Mouse (Mus musculus) hematopoietic stem cell, adult 5-6 weeks (primary cell): ENCODE data around the gene Lsm4. TPM values are rescaled to one million over a fixed set of nuclear protein-coding genes. Genes with fewer than 3 reads are reported as not detected.

Experiments
- ATAC-seq, 2 experiments: fragments of 125-278 bp in 1 of 2; replicated peaks in 1 of 2; 2 replicates each; pipeline ENCODE4 v1.8.0; 2016 to 2017; ENCODE audit warnings: inconsistent platforms in 2 of 2, mild to moderate bottlenecking in 2 of 2, moderate number of reproducible peaks in 2 of 2, low read depth in 1 of 2, moderate TSS enrichment in 1 of 2; ENCODE audit not compliant: low FRiP score in 2 of 2, poor library complexity in 2 of 2, severe bottlenecking in 2 of 2, insufficient read depth in 1 of 2, low TSS enrichment in 1 of 2
- total RNA-seq: library from RNA; stranded (forward); fragments of 172-1452, 232-1000 nt; gene quantifications from 2 replicates; pipeline ENCODE4 v1.2.3, GENCODE M21; 2017

The Lsm4 gene
- total RNA-seq, 1 experiment from 2014 or later = 156 TPM

DNA sequence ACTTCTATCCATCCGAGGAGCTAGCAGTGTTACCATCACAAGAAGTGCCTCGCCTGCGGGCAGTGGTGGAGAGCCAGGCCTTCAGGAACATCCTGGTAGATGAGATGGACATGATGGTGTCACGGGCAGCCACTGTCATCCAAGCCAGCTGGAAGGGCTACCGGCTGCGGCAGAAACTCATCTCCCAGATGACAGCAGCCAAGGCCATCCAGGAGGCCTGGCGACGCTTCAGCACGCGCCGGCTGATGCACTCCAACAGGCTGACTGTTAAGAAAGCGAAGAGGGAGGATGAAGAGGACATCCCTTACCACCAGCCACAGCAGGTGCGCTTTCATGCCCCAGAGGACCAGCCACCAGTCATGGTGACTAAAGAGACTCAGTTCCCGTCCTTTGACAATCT, 35.2 kb downstream of the Lsm4 start:
- ATAC-seq = no peak

DNA sequence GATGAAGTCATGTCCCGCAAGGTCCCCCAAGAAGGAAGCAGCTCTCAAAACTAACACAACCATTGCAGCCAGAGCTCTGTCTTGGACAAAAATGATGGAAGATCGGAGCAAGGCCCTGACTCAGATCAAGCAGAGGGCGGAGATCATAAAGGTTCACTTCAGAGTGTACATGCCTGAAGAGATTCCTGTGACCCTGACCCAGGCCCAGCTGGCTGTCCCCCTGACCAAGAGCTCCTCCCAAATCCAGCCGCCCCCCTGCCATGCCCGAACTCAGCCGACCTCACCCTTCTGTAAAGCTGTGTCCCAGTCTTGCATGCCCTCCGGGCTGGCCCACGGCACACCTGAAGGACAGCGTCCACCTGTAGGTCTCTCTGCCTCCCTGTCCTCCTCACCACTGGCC, 36.7 kb downstream of the Lsm4 start:
- ATAC-seq = no peak

DNA sequence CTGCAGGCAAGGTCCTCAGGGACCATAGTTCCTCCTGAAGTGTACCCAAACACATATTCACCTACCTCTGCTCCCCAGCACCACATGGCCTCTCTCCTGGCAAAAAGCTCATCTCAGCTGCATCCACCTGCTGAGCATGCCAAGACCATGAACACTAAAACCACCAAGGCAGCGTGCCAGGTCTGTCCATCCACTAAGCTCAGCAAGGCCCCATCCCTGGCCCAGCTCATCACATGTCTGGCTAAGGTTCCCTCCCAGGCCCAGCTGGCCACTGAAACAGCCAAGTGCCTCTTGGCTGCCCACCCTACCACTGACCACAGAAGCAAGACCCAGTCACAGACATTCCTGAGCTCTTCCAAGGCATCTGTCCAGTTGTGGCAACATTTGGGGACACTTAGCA, 37.2 kb downstream of the Lsm4 start:
- ATAC-seq = no peak

DNA sequence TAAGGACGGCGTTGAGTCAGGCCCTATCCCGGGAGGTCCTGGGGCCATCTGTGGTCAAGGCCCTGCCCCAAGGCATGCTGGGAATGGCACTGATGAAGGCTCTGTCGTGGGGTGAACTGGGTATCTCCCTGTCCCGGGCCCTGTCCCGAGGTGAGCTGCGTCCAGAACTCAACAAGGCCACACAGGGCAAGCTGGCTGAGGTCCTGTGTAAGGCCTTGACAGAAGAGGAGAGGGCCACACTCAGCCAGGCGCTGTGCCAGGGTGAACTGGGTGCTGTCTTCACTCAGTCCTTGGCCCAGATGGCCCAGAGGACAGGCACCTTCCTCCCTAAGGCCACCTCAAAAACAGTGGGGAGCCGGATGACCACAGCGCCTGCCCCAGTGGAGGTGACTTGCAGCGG, 38.0 kb downstream of the Lsm4 start:
- ATAC-seq = no peak; a peak in 1 of 4 replicates

DNA sequence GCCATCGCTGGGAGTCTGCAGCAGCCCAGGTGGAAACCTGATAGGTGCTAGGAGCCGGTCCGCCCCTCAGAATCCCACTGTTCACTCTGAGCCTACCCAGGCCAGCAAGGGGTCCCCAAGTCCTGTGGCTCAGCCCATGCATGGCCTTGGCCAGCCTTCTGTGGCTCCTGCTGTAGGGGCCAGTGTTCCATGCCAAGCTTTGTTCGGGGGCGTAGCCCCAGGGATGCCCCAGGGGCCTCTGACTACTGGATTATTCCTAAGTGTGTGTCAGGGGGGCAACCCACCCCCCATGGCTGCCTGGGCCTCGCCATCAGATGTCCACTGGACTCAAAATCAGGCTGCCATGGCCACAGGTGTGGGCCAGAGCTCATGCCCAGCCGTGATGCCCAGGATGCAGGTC, 40.9 kb downstream of the Lsm4 start:
- no peak for ATAC-seq

DNA sequence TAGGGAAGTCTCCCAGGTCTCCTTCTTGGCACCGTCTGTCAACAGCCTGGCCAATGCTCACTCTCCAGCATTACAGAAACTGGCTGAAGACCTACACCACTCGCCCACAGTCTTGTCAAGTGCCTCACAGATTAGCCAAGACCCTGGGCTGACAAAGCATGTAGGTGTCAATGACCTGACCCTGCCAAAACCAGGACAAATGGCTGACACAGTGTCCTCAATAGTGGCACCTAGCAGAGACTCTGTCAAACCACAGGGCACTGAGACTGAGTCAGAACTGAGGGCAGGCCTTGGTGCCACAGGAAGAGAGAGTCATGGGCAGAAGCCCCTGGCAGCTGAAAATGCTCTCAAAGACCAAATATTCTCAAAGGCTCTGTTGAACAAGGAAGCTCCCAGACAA, 42.0 kb downstream of the Lsm4 start:
- ATAC-seq = no peak

DNA sequence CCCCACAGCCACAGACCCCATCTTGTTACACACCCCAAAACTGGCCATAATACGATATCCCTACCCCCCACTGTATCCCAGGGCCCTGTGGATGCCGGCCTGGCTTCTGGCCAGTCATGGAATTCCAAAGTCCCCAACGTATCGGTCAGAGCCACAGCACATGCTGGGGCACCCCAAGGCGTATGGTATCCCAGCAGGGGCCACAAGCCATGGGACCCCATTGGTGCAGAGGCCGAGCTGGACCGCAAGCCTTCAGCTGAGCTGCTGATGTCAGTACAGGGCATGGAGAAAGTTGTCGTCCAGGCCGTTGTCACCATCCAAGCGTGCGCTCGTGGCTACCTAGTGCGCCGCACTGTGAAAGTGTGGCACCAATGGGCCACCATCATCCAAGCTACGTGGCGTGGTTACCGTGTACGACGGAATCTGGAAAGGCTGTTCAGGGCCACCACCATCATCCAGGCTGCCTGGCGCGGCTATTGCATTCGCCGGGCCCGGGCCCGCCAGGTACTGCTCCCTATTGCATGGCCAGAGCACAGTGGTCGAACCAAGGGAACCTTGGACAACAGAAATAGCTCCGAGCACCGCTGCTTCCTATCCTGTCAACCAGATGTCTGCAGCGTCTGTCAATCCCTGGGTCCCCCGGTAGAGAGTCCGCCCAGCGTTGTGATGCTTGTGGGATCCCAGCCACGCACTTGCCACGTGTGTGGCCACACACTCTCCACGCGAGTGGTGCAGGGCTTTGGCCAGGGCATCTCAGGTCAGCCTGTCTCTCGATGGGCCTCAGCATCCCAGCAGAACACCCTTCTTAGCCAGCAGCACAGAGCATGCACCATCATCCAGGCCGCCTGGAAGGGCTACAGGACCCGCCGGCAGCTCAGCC, 43.7 kb downstream of the Lsm4 start:
- no peak for ATAC-seq

DNA sequence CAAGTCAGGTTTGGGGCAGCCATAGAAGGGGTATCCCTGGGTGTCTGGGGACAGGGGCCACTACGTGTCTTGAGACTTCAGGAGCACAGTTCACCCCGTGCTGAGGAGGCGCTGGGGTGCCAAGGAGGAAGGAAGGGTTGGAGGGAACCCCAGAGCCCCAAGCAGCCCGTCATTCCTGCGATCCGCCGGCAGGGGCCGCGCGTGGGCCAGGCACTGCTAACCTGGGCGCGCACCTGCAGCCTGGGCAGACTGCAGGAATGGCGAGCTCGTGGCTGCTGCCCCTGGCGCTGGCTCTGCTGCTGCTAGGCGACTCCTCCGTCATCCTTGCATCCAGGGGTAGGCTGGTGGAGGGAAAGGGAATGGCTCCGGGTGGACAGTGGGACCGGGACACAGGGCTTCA, 45.2 kb downstream of the Lsm4 start, which contains the start of gene Gm3336:
Gene Gm3336, plus strand, starts transcription at position 247 of the 400 bp plus-strand sequence.
- ATAC-seq = peak; percentile 76 to 82

DNA sequence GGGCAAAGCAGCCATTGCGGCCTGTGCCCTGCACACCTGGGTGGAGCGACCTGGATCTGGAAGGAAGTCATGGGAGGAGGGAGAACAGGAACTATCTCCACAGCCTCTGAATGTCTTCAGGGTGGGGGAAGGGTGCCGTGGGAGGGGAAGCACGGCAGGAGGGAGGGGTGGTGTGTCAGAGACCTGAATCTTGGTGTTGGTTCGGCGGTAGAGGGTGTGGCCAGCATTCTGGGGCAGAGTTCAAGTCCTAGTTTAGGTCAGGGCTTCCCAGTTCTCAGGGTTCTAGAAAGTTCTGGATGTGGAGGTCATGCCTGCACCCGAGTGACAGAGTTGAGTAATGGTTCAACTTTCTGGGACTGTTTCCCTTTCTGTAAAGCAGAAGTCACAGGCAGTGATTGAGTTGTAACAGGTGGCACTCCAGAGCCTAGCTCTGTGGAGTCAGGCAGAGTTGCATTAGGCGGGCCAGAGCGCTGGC, 46.8 kb downstream of the Lsm4 start:
- ATAC-seq = no peak

DNA sequence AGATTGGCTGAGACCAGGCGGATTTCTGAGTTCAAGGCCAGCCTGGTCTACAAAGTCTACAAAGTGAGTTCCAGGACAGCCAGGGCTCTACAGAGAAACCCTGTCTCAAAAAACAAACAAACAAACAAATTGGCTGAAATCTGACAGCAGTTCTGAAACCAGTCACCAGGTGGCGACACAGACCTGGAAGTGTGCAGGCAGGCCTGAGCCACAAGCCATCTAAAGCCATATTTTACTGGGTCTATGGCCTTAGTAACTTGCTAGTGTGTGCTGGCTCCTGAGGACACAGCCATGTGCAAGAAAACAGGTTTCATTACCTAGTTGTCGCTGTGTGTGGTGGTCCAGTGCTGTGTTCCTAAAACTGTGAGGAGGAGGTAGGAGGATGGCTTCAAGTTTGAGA, 47.7 kb downstream of the Lsm4 start:
- peak in 1 of 2 experiments; percentile 64; a peak in 1 of 4 replicates for ATAC-seq

DNA sequence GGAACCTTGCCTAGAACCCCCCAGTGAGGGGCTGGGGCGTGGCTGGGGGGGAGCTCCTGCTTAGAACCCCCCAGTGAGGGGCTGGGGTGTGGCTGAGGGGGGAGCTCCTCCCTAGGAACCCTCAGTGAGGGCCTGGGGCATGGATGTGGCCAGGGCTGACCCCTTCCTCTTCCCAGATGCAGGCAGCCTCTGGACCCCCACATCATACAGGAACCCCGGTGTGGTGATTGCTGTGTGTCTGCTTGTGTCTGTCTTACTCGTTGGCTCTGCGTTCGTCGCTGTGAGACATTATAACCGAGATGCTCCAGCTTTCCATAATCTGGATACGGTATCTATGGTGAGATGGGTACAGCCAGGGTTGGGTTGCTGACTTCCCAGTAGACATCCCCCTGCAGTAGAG, 48.6 kb downstream of the Lsm4 start:
- no peak for ATAC-seq

DNA sequence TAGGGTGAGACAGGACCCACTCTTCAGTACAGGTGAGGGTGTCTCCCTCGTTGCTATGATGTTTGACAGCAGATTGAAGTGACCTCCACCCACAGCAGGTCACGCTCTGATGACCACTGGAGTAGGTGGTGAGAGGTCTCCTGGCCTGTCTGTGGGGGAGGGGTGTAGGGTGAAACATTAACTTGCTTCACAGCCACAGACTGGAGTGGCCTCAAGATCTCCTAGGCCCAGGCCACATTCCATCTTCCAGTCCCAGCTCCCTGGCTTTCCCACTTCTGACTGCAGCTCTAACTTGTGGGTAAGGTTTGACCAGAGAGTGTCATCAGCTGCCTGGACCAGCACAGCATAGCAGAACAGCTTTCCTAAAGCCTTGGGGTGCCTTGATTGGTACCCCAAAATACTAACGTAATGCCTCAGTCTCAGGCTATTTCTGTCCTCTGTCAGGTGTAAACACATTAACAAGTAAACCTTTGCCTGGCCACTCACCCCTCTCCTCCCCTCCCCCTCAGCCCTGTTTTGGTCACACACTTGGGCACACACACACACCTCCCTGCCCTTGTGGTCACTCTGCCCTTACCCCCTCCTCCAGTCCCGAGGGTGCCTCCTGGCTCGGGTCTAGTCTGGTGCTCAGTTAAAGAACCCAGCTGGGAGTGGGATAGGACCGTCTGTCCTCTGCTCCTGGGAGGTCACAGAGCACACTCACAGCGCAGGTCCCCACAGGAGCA, 50.6 kb downstream of the Lsm4 start, which contains the start of gene Pde4c:
Gene Pde4c, plus strand, starts transcription at position 235 of the 725 bp plus-strand sequence.
- no peak for ATAC-seq

DNA sequence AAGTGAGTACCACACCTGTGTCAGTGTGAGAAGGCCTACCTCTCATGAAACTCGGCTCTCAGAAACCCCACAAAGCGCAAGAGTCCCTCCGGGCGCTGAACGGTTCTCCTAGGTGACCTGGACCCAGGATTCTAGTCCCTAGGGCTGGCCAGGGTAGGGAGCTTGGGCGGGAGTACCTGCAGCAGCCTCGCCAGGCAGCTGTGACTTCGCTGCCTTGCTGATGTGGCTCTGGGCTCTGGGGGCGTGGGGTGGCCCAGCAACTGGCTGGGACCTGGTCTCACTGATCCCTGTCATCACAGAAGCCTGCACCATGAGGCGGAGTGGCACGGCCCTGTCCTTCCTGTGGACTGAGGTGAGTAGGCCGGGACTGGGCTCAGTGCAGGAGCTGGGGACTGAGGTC, 51.2 kb downstream of the Lsm4 start:
- ATAC-seq = no peak

DNA sequence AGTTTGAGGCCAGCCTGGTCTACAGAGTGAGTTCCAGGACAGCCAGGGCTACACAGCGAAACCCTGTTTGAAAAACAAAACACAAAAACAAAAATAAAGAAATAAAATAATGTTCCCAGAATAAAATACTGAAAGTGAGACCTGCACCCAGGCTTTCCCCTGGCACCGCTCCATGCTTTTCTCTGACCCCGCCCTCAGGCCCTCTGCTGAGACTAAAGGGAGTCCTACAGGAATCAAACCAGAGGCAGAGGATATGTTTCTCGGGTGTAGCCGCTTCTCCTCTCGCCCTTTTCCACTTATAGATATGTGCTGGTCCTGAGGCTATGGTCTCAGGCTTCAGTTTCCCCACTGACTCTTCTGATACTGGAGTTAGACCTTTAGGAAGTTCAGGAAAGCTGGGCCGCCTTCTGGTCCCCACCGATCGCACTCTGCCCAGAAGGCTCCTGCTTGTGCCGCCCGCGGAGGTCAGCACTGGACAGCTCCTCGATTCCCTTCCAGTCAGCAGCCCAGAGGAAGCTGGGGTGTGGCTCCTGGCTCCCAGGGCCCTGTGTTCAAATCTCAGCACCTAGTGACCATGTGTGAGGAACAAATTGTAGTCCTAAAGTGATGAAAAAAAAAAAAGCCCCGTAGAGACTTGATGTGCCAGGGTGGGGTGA, 52.9 kb downstream of the Lsm4 start:
- ATAC-seq = no peak

DNA sequence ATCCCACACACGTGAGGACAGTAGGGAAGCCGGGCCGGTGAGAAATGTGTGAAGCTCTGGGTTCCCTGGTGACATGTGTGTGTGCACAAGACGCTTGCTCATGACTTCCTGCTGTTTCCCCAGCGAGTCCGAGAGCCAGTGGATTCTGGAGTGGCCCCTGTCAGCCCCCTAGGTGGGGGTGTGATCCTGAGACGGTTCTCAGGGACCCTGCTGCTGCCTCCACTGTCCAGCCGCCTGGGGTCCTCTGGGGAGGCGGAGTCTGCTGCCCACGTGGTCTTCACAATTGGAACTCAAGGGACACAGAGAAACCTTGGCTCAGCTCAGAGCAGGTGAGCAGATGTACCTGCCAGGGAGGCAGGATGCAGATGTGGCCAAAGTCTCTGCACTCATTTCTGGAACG, 53.7 kb downstream of the Lsm4 start:
- ATAC-seq = no peak
